Mouse (Mus musculus): Measurements from ENCODE around the gene Npas3.

Npas3 gene

GRCm38 (mm10) chr12:54110930-54111329, 862.5 kb downstream of the Npas3 start:
- DNase-seq (ENCODE audit: low read depth in 2 of 2, low spot score in 2 of 2), result no peak

- no peak for DNase-seq (ENCODE audit: low read depth in 2 of 2, low spot score in 2 of 2)
Observed at GRCm38 (mm10) chr12:54120386-54120785, 871.9 kb downstream of the Npas3 start.

- DNase-seq (ENCODE audit: low read depth in 2 of 2, low spot score in 2 of 2), result no peak
Observed at GRCm38 (mm10) chr12:54121286-54121685, 872.8 kb downstream of the Npas3 start.

Measured in CD8-positive naive resting alpha-beta T cell, adult 2 months (primary cell).